Mouse (Mus musculus) kidney, adult 2 months (tissue): ENCODE data around the gene 4921507P07Rik. TPM values are rescaled to one million over a fixed set of nuclear protein-coding genes. Genes with fewer than 3 reads are reported as not detected.

Experiments
- DNase-seq: peaks from one replicate; pipeline ENCODE4 v3.0.0; 2021
- H3K27ac ChIP-seq: fragments of 200-500 bp; 2 replicates; pipeline ENCODE4 v1.5.1; 2012; ENCODE audit warnings: low read depth, low read length, control low read depth, inconsistent platforms; ENCODE audit not compliant: insufficient read depth
- H3K27me3 ChIP-seq: fragments of 200-500 bp; replicated peaks from 2 replicates; pipeline ENCODE4 v1.6.1; 2012; ENCODE audit warnings: mild to moderate bottlenecking, moderate library complexity, low read length, inconsistent platforms; ENCODE audit not compliant: control insufficient read depth, insufficient read depth
- H3K36me3 ChIP-seq: fragments of 200-500 bp; 2 replicates; pipeline ENCODE4 v1.6.1; 2012; ENCODE audit warnings: mild to moderate bottlenecking, moderate library complexity, low read length, inconsistent platforms; ENCODE audit not compliant: control insufficient read depth, insufficient read depth
- H3K4me1 ChIP-seq: fragments of 200-500 bp; 2 replicates; pipeline ENCODE4 v1.6.1; 2011; ENCODE audit warnings: low read length; ENCODE audit not compliant: control insufficient read depth, insufficient read depth
- H3K4me3 ChIP-seq: fragments of 200-500 bp; 2 replicates; pipeline ENCODE4 v1.5.1; 2011; ENCODE audit warnings: mild to moderate bottlenecking, low read depth, low read length, control low read depth; ENCODE audit not compliant: insufficient read depth
- CTCF ChIP-seq: fragments of 200-500 bp; conservative IDR thresholded peaks from 2 replicates; pipeline ENCODE4 v1.5.1; 2011; ENCODE audit warnings: low read depth, mild to moderate bottlenecking, control low read depth, low read length, moderate library complexity, mixed read lengths; ENCODE audit not compliant: insufficient read depth, insufficient read length
- POLR2A ChIP-seq: fragments of 200-500 bp; IDR thresholded peaks from one replicate; pipeline ENCODE4 v1.6.1; 2011; ENCODE audit warnings: low read depth, low read length, control low read depth
- WGBS: fragments of 180-500 bp; shearing (Covaris S2); methylation state at CpG from one replicate; pipeline ENCODE4 v1.1.7; 2018; 5-methylcytosine and 5-hydroxymethylcytosine counted together
- polyA plus RNA-seq: library from polyadenylated mRNA; depleted of rRNA; stranded (reverse); fragments of >200 nt; gene quantifications from 2 replicates; pipeline ENCODE4 v1.2.3, GENCODE M21; 2012

4921507P07Rik gene
- polyA plus RNA-seq, 1 experiment = 0.33 TPM

GRCm38 (mm10) chr6:50598560-50598959 lies 2.1 kb upstream of the 4921507P07Rik start:
- Histone ChIP-seq H3K4me1 (no peaks in the 10 kb centered on the region), H3K27ac (no peak overlapping the region), H3K36me3 (no peaks in the 10 kb centered on the region), H3K4me3 (no peak overlapping the region), H3K27me3 (no peaks in the 10 kb centered on the region)
- WGBS = 36% methylated on average over 5 of the region's 5 CpGs
- TF ChIP-seq CTCF (no peak), POLR2A (no peak)
- peak; percentile 43 for DNase-seq

- whole genome bisulfite sequencing = 96% methylated on average over 2 of the region's 2 CpGs
- Histone ChIP-seq H3K4me3 (no peak overlapping the region), H3K36me3 (no peaks in the 10 kb centered on the region), H3K27me3 (no peaks in the 10 kb centered on the region), H3K4me1 (no peaks in the 10 kb centered on the region), H3K27ac (no peak overlapping the region)
- no peak for DNase-seq
- TF ChIP-seq CTCF = 0 out of 2 replicates have a peak, but pooled peaks have one; percentile 13
- no peak for TF ChIP-seq POLR2A
Observed at GRCm38 (mm10) chr6:50594372-50594771, 2.1 kb downstream of the 4921507P07Rik start.

- TF ChIP-seq CTCF = no peak
- no peak for TF ChIP-seq POLR2A
- no peaks in the 10 kb centered on the region for H3K4me1 ChIP-seq
- no peak overlapping the region for H3K27ac ChIP-seq
- 68% methylated on average over 10 of the region's 10 CpGs for WGBS
- no peaks in the 10 kb centered on the region for H3K36me3 ChIP-seq
- no peaks in the 10 kb centered on the region for H3K27me3 ChIP-seq
- DNase-seq = no peak
- H3K4me3 ChIP-seq = no peak overlapping the region
Observed at GRCm38 (mm10) chr6:50593334-50593845, 3.0 kb downstream of the 4921507P07Rik start.

- no peak for TF ChIP-seq POLR2A
- no peak for TF ChIP-seq CTCF
- H3K4me3 ChIP-seq = no peak overlapping the region
- H3K27ac ChIP-seq = no peak overlapping the region
- no peak for DNase-seq
- no peaks in the 10 kb centered on the region for H3K27me3 ChIP-seq
- H3K4me1 ChIP-seq = peaks cover 10% of the 10 kb centered on the region; the same call in 1 of the 2 replicates
- H3K36me3 ChIP-seq = no peaks in the 10 kb centered on the region
- WGBS = 88% methylated on average over 3 of the region's 3 CpGs
Observed at GRCm38 (mm10) chr6:50590234-50590633, 6.2 kb downstream of the 4921507P07Rik start.

- Histone ChIP-seq H3K36me3 (no peaks in the 10 kb centered on the region), H3K27me3 (no peaks in the 10 kb centered on the region), H3K27ac (no peak overlapping the region), H3K4me1 (peaks cover 10% of the 10 kb centered on the region; the same call in 1 of the 2 replicates), H3K4me3 (no peak overlapping the region)
- DNase-seq = peak; percentile 74
- TF ChIP-seq POLR2A = no peak
- no peak for TF ChIP-seq CTCF
- WGBS = 92% methylated on average over 1 of the region's 1 CpGs
Observed at GRCm38 (mm10) chr6:50588251-50588650, 8.2 kb downstream of the 4921507P07Rik start.

- Histone ChIP-seq H3K4me3 (no peak overlapping the region), H3K36me3 (no peaks in the 10 kb centered on the region), H3K27ac (no peak overlapping the region), H3K27me3 (no peaks in the 10 kb centered on the region), H3K4me1 (peaks cover 10% of the 10 kb centered on the region; the same call in 1 of the 2 replicates)
- TF ChIP-seq POLR2A (no peak), CTCF (no peak)
- 59% methylated on average over 2 of the region's 2 CpGs for WGBS
- DNase-seq = peak; percentile 38
Observed at GRCm38 (mm10) chr6:50587412-50587811, 9.0 kb downstream of the 4921507P07Rik start.

- Histone ChIP-seq H3K4me1 (peaks cover 10% of the 10 kb centered on the region; the same call in 1 of the 2 replicates), H3K27me3 (no peaks in the 10 kb centered on the region), H3K4me3 (no peak overlapping the region), H3K27ac (no peak overlapping the region), H3K36me3 (no peaks in the 10 kb centered on the region)
- DNase-seq = peak; percentile 61
- TF ChIP-seq CTCF = no peak
- TF ChIP-seq POLR2A = no peak
- WGBS = 30% methylated on average over 5 of the region's 5 CpGs
Observed at GRCm38 (mm10) chr6:50586316-50586715, 10.1 kb downstream of the 4921507P07Rik start.
